Mouse (Mus musculus): ENCODE results near the gene Ttc33. TPM values are rescaled to one million over a fixed set of nuclear protein-coding genes. Genes with fewer than 3 reads are reported as not detected.

The Ttc33 gene
- polyA plus RNA-seq, 1 experiment from 2014 or later: 26.7 TPM

DNA sequence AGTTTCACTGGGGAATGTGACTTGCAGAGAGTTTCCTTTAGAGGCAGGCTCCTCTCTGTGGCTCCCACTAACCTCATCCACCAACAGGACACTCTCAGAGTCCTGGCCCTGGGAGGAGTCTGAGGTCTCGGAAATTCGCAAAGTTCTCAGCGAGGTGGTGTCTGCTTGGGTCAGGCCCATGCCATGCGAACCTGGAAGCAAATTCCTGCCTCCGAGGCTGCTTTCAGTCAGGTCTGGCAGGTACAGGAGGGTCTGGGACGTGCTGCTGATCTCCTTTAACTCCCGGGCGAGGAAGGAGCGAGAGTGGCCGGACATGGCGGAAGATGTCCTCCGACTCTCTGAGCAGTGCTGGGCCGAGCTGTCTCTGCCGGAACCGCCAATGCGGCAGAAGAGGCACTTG lies 49.3 kb downstream of the Ttc33 start:
- H3K9me3 ChIP-seq (ENCODE audit: control insufficient read depth, low read length): no peaks in the 10 kb centered on the region
- no peaks in the 10 kb centered on the region for H3K4me1 ChIP-seq (replicated peaks; ENCODE audit: control insufficient read depth, insufficient read depth)
- no peak for DNase-seq (ENCODE audit: low spot score)
- no peak overlapping the region for H3K27ac ChIP-seq (replicated peaks)
- H3K4me3 ChIP-seq (ENCODE audit: low read depth, low read length): no peak overlapping the region
- H3K4me2 ChIP-seq (replicated peaks; ENCODE audit: low read depth): no peak overlapping the region
- H3K27me3 ChIP-seq (ENCODE audit: control insufficient read depth, insufficient read depth, low read length): no peaks in the 10 kb centered on the region
- 84% methylated on average over 16 of the region's 16 CpGs for whole genome bisulfite sequencing
- TF ChIP-seq CTCF (IDR thresholded peaks at IDR 0.05; ENCODE audit: low read depth): no peak
- TF ChIP-seq EP300 (optimal IDR thresholded peaks at IDR 0.05): no peak
- H3K9ac ChIP-seq (ENCODE audit: low read length): no peak overlapping the region
- ATAC-seq (ENCODE audit: low FRiP score, low TSS enrichment): no peak
- no peaks in the 10 kb centered on the region for H3K36me3 ChIP-seq (ENCODE audit: control insufficient read depth, insufficient read depth, low read length)

DNA sequence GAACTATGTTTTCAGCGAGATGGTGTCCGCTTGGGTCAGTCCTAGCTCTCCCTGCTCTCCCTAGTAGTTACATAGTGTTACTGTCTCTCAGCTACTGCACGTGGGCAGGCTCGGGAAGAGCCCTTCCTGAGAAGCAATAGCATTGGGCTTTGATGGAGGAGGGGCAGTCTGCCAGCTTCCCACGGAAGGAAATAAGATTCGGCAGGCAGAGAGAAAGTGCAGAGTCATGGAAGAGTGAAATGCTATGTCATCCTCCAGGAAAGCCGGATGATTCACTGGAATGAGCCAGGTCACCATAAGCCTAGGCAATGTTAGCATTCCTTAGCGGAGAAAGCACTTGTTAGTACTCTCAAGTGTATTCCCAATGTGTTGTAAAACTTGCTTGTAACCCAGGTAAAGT lies 50.2 kb downstream of the Ttc33 start:
- peak; percentile 60 for ATAC-seq (ENCODE audit: low FRiP score, low TSS enrichment)
- TF ChIP-seq EP300 (optimal IDR thresholded peaks at IDR 0.05) (no peak), CTCF (IDR thresholded peaks at IDR 0.05; ENCODE audit: low read depth) (no peak)
- Histone ChIP-seq H3K4me2 (replicated peaks; ENCODE audit: low read depth) (no peak overlapping the region), H3K4me3 (ENCODE audit: low read depth, low read length) (no peak overlapping the region), H3K4me1 (replicated peaks; ENCODE audit: control insufficient read depth, insufficient read depth) (no peaks in the 10 kb centered on the region), H3K27me3 (ENCODE audit: control insufficient read depth, insufficient read depth, low read length) (no peaks in the 10 kb centered on the region), H3K9ac (ENCODE audit: low read length) (no peak overlapping the region), H3K9me3 (ENCODE audit: control insufficient read depth, low read length) (no peaks in the 10 kb centered on the region), H3K36me3 (ENCODE audit: control insufficient read depth, insufficient read depth, low read length) (no peaks in the 10 kb centered on the region), H3K27ac (replicated peaks) (no peak overlapping the region)
- peak; percentile 24 for DNase-seq (ENCODE audit: low spot score)
- WGBS: 42% methylated on average over 8 of the region's 8 CpGs

DNA sequence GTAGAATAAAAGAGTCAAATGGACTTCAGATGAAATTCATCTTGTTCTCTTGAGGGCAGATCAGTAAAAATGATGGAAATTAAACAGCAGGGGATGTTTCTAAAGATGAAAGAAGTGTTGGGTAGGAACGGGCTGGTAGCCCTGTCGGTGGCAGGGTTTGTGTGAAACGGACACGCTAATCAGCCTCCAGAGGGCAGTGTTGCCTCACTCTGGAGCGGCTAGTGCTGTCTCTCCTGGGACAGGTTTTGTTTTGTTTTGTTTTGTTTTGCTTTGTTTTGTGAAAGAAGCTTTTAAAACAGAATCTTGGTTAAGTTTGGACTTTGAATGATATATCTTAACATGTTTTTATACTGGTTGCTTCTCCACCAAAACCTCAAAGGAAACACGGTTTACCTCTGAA lies 51.2 kb downstream of the Ttc33 start:
- no peaks in the 10 kb centered on the region for H3K9me3 ChIP-seq (ENCODE audit: control insufficient read depth, low read length)
- H3K36me3 ChIP-seq (ENCODE audit: control insufficient read depth, insufficient read depth, low read length): no peaks in the 10 kb centered on the region
- DNase-seq (ENCODE audit: low spot score) (peak; percentile 75), ATAC-seq (ENCODE audit: low FRiP score, low TSS enrichment) (peak; percentile 69)
- H3K4me3 ChIP-seq (ENCODE audit: low read depth, low read length): no peak overlapping the region
- no peaks in the 10 kb centered on the region for H3K4me1 ChIP-seq (replicated peaks; ENCODE audit: control insufficient read depth, insufficient read depth)
- TF ChIP-seq CTCF (IDR thresholded peaks at IDR 0.05; ENCODE audit: low read depth) (peak; percentile 98), EP300 (optimal IDR thresholded peaks at IDR 0.05) (no peak)
- no peaks in the 10 kb centered on the region for H3K27me3 ChIP-seq (ENCODE audit: control insufficient read depth, insufficient read depth, low read length)
- no peak overlapping the region for H3K4me2 ChIP-seq (replicated peaks; ENCODE audit: low read depth)
- no peak overlapping the region for H3K27ac ChIP-seq (replicated peaks)
- whole genome bisulfite sequencing: 16% methylated on average over 6 of the region's 6 CpGs
- H3K9ac ChIP-seq (ENCODE audit: low read length): no peak overlapping the region

DNA sequence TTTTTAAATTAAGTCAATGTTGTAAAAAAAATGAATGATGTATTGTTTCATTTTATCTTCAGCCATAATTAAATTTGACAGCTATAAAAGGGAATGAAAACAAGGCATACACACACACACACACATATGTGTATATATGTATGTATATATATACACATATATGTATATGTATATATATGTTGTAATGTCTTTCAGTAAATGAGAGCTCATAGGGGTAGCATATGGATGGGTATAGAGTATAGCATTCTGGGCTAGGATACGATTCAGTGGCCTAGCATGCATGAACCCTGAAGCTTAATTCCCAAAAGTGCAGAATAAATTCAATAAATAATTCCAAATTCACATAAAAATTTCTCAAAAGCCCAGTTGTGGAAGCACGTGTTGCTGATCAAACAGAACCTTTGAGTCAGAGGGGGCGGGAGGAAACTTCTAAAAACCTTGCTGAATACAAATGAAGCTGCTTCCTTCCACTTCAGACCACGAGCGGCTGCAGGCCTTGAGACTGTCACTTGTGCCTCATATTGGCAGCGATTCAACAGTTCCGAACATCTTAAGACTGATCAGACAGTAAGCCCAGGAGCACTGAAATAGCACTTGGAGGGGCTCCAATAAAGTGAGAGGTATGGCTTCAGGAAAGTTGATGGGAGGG lies 51.8 kb downstream of the Ttc33 start:
- H3K4me1 ChIP-seq (replicated peaks; ENCODE audit: control insufficient read depth, insufficient read depth): no peaks in the 10 kb centered on the region
- 46% methylated on average over 7 of the region's 7 CpGs for WGBS
- H3K27ac ChIP-seq (replicated peaks): no peak overlapping the region
- H3K9ac ChIP-seq (ENCODE audit: low read length): no peak overlapping the region
- TF ChIP-seq CTCF (IDR thresholded peaks at IDR 0.05; ENCODE audit: low read depth): no peak
- no peak for TF ChIP-seq EP300 (optimal IDR thresholded peaks at IDR 0.05)
- H3K27me3 ChIP-seq (ENCODE audit: control insufficient read depth, insufficient read depth, low read length): no peaks in the 10 kb centered on the region
- H3K4me2 ChIP-seq (replicated peaks; ENCODE audit: low read depth): no peak overlapping the region
- H3K9me3 ChIP-seq (ENCODE audit: control insufficient read depth, low read length): no peaks in the 10 kb centered on the region
- DNase-seq (ENCODE audit: low spot score) (no peak), ATAC-seq (ENCODE audit: low FRiP score, low TSS enrichment) (no peak)
- no peak overlapping the region for H3K4me3 ChIP-seq (ENCODE audit: low read depth, low read length)
- H3K36me3 ChIP-seq (ENCODE audit: control insufficient read depth, insufficient read depth, low read length): no peaks in the 10 kb centered on the region

DNA sequence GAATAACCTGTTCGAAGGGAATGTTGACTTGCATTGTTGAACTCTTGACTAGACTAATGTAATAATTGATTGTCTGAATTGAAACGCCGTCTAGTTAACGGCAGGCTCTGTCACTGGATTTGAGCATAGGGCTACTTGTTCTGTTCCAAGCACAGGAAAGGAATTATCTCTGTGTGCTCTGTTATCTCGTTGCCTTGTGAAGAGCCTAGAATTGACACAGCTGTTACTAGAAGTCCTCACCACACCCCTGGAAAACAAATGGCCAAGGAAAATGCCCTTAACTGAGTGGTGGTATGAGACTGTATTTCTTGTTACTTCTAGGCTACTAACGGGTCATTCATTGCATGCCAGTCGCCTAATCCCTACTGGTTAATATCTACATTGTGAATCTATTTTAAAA lies 52.7 kb downstream of the Ttc33 start:
- TF ChIP-seq EP300 (optimal IDR thresholded peaks at IDR 0.05): no peak
- no peak for TF ChIP-seq CTCF (IDR thresholded peaks at IDR 0.05; ENCODE audit: low read depth)
- no peaks in the 10 kb centered on the region for H3K9me3 ChIP-seq (ENCODE audit: control insufficient read depth, low read length)
- ATAC-seq (ENCODE audit: low FRiP score, low TSS enrichment) (no peak), DNase-seq (ENCODE audit: low spot score) (no peak)
- H3K4me2 ChIP-seq (replicated peaks; ENCODE audit: low read depth): no peak overlapping the region
- H3K27me3 ChIP-seq (ENCODE audit: control insufficient read depth, insufficient read depth, low read length): no peaks in the 10 kb centered on the region
- H3K36me3 ChIP-seq (ENCODE audit: control insufficient read depth, insufficient read depth, low read length): no peaks in the 10 kb centered on the region
- no peak overlapping the region for H3K27ac ChIP-seq (replicated peaks)
- H3K9ac ChIP-seq (ENCODE audit: low read length): no peak overlapping the region
- WGBS: 59% methylated on average over 7 of the region's 7 CpGs
- no peak overlapping the region for H3K4me3 ChIP-seq (ENCODE audit: low read depth, low read length)
- peaks cover 6% of the 10 kb centered on the region; the same call in 1 of the 2 replicates for H3K4me1 ChIP-seq (replicated peaks; ENCODE audit: control insufficient read depth, insufficient read depth)

DNA sequence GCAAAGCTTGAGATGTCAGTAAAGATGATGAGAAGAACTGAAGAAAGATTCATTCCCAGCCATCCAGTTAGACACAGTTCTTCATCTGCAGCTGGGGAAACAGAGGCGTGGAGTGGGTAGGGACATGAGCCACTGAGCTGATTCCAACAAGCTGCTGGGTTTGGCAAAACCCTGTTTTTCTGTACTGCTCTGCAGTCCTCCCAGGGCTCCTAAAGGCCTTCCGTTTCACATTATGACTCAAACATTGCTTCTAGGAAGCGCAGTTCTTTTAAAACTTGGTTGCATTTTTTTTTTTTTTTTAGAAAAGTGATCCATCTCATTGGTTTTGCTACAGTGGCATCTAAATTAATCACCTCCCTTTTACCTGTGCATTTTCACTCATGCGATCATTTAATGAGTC lies 53.2 kb downstream of the Ttc33 start:
- no peak for DNase-seq (ENCODE audit: low spot score)
- Histone ChIP-seq H3K4me1 (replicated peaks; ENCODE audit: control insufficient read depth, insufficient read depth) (peaks cover 8% of the 10 kb centered on the region; the same call in 1 of the 2 replicates), H3K36me3 (ENCODE audit: control insufficient read depth, insufficient read depth, low read length) (no peaks in the 10 kb centered on the region), H3K9me3 (ENCODE audit: control insufficient read depth, low read length) (no peaks in the 10 kb centered on the region), H3K27ac (replicated peaks) (no peak overlapping the region), H3K9ac (ENCODE audit: low read length) (no peak overlapping the region), H3K27me3 (ENCODE audit: control insufficient read depth, insufficient read depth, low read length) (no peaks in the 10 kb centered on the region), H3K4me2 (replicated peaks; ENCODE audit: low read depth) (no peak overlapping the region), H3K4me3 (ENCODE audit: low read depth, low read length) (no peak overlapping the region)
- 65% methylated on average over 4 of the region's 4 CpGs for WGBS
- TF ChIP-seq EP300 (optimal IDR thresholded peaks at IDR 0.05): no peak
- no peak for TF ChIP-seq CTCF (IDR thresholded peaks at IDR 0.05; ENCODE audit: low read depth)
- ATAC-seq (ENCODE audit: low FRiP score, low TSS enrichment): no peak
